Mouse (Mus musculus) 3134 (cell line): ENCODE data around the gene Gpr119.

ENCODE experiments used
- DNase-seq: peaks from one replicate; pipeline ENCODE4 v3.0.0-alpha.2; 2011; ENCODE audit warnings: low spot score; ENCODE audit not compliant: insufficient read length; ENCODE audit errors: extremely low read depth

Gpr119 gene

DNA sequence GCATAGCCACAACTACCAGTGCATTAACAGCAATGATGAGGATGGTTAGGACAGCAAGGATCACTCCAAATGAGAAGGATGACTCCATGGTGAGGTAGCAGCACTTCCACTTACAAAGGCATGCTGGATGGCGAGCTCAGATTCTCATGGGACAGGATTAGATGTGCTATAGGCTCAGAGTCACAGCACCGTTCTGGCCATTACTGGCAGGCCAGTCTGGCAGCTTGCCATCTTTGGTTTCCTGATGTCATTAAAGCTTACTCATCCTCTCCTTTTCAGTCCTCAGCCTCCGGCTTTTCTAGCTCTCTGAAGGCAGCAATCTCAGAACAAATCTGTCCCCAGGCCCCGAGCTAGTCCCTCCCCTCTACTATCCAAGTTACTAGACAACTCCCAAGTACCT, at the start of gene Gpr119:
Gene Gpr119 (minus strand): TSS at position 308 of the 400 bp plus-strand sequence.
- peak; percentile 23 for DNase-seq

DNA sequence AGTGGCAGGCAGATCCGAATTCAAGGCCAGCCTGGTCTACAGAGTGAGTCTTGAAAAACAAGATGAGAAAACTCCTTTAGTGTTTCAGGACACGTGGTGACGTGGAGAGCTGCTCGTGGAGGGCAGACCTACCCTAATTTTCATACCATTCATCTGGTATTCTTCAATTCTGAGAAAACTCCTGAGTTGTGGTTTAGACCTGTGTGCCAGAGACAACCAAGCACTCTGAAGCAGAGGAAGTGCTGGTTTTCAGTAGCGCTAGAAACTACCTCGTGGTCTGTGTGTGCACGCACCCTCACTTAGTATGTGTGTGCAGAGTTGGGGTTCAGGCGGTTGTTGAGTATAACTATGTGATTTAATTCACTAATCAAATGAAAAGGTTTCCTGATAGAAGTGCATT, 38.6 kb upstream of the Gpr119 start:
- DNase-seq: no peak

DNA sequence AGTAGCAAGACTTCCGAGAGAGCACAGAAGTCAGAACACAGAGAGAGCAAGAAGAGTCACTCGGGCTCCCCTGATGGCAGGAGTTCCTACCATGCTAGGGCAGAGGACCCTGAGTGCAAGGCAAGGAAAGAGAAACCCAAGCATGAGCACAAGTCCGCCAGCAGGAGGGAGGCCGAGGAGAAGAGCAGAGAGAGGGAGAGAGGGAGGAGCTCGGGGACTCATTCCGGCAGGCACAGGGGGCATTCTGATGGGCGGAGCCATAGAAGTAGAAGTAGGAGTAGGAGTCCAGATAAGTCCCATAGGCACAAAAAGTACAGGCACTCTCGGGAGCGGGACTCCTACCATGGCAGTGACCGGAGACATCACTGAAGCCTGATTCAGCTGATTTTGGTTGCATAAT, 35.4 kb upstream of the Gpr119 start:
- no peak for DNase-seq

DNA sequence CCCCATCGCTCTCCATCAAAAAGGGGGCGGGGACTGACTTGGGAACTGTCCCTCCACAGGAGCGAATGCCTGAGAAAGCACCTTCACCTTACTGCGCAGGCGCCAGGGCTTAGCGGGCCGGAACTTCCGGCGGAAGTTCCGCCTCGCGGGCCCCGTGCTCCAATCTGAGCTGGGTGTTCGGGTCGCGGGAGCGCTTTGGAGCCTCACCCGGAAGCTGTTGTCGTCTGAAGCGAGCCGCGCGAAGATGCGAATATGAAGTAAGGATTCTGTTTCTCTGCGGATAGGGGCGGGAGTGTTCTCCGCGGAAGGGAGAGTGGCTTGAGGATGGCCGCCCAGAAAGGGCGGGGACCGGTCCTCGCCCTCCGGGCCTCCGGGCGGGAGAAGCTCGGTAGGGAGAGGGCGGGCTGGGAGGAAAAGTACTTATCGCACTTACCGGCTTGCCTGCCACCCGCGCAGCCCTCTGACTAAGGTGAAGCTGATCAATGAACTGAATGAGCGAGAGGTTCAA, 20.6 kb upstream of the Gpr119 start, which contains the start of gene Rbmx2:
Gene Rbmx2 (plus strand): TSS at position 141 of the 508 bp plus-strand sequence.
- peak; percentile 95 for DNase-seq

DNA sequence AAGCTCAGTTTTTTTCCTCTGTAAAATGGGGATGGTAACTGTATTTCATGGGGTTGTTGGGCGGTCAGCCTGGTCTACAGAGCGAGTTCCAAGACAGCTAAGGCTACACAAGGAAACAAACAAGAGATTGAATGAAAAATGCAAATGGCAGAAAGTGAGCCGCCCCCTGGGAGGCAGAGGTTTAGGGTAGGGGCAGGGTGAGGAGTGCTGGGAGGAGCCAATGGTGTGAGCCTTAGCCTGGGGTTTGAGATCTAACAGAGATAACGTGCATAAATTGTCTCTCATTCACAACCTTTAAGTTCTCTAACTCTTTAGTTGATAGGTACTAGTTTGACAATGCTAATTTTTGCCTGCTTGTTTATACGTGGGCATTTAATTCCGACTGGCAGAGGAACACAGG, 20.2 kb upstream of the Gpr119 start:
- no peak for DNase-seq

DNA sequence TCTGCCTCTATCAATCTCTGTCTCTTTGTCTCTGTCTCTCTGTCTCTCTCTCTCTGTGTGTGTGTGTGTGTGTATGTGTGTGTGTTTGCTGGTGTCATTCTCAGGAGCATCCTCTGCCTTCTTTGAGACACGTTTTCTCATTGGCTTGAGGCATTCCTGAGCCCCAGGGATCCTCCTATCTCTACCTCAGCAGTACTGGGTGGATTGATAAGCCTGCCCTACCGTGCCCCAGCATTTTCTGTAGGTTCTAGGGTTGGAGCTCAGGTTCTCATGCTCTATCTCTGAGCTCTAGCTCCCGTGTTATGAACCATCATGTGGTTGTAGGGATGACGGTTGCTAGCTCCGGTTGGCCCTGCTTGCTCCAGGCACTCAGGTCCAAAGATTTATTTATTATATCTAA, 9.6 kb upstream of the Gpr119 start:
- no peak for DNase-seq

DNA sequence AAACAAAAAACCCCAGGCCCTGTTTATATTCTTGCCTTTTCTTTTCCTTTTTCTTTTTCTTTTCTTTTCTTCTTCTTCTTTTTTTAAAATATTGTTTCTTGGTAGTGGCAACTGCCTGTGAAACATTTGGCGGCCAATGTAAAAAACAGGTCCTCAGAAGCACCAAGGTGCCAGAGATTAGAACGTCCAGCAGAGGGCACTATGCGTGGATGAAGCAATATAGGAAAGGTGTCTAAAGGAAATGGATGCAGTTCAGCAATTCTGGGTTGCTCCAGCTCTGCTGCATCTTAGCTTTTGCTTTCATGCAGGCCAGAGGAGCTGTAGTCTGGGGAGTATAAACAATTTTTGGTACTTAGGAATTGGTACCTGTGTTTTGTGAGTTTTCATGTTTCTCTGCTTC, 9.2 kb upstream of the Gpr119 start:
- DNase-seq: no peak

DNA sequence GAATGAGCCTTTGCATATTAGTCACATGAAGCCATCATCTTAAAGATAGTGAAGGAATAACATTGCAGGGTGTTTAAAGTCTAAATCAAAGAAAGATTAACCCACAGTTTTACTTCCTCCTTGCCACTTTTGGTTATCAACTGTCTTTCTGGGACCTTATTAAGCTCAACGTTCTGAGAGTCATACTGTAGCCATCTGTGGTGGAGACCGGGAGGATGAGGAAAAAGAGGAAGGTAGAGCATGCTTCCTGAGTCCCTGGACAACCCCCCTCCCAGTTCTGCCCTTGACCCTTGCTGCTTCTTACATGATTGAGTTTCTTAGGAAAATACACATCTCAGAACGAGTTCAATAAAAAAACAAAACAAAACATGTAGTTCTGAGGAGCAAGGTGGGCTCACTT, 2.6 kb downstream of the Gpr119 start:
- DNase-seq: no peak

DNA sequence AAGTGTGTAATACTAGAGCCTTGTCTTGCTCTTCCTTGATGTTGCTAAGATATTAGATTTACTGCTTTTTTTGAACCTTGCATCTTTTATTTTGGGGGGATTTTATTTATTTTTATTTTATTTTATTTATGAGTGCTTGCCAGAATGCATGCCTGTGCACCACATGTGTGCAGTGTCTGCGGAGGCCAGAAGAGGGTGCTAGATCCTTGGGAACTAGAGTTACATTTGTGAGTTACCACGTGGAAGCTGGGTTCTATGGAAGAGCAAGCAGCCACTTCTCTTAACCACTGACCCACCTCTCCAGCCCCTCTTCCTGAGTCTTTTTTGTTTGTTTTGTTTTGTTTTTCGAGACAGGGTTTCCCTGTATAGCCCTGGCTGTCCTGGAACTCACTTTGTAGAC, 4.7 kb downstream of the Gpr119 start:
- DNase-seq: no peak

DNA sequence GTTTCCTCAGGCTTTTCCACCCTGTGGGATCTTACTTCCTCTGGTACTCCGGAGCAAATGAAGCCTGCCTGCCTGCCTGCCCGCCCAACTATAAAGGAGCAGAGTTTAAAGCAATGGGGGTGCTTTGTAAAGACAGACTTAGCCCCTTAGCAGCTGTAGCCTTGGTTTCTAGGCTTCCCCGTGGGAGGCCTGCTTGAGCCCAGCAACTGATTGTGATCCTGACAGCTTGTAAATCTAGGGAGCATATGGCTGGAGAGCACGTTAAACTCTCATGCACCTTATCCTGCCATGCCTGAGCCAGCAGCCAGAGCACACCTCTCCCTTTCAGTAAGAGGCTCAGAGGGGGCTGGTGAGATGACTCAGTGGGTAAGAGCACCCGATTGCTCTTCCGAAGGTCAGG, 7.5 kb downstream of the Gpr119 start:
- no peak for DNase-seq

DNA sequence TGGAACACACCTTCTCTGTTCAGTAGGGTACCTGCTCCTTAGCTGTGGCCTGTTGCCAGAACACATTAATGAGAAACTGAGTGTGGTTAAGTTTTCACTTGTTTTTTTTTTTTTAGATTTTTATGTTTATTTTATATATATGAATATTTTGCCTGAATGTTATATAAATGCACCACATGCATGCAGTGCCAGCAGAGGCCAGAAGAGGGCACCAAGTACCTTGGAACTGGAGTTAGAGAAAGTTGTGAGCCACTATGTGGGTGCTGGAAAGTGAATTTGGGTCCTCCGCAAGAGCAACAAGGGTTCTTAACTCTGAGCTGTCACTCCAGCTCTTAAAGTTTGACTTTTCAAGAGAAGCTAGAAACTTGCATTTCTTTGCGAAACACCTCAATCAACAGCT, 30.2 kb downstream of the Gpr119 start:
- DNase-seq: no peak

DNA sequence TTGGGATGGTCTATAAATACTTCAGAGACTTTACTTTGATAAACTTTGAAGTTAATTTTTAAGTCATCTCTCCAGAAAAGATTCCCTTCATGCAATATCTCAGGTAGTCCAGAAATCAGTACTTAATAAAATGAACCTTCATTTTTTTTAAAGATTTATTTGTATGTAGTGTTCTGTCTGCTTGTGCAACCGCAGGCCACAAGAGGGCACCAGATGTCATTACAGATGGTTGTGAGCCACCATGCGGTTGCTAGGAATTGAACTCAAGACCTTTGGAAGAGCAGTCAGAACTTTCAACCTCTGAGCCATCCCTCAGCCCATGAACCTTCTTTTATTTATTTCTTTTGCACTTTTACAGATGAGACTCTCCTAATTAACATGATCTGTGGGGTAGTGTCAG, 37.2 kb downstream of the Gpr119 start:
- DNase-seq: no peak

DNA sequence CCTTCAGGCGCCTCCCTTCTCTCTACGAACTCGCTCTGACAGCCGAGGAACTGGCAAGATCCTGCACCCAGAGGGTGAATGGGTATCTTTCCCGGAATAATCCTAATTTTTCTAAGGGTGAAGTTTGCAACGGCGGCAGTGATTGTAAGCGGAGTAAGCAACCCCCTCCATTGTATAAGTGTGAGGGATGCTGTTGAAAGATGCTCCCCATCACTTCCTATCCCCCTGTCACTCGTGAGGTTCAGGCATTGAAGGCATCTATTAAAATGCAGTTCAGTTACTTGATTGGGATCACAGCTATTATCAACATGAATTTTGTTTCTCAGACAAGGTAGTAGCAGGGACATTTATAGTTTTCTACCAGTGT, 50.2 kb downstream of the Gpr119 start:
- no peak for DNase-seq

DNA sequence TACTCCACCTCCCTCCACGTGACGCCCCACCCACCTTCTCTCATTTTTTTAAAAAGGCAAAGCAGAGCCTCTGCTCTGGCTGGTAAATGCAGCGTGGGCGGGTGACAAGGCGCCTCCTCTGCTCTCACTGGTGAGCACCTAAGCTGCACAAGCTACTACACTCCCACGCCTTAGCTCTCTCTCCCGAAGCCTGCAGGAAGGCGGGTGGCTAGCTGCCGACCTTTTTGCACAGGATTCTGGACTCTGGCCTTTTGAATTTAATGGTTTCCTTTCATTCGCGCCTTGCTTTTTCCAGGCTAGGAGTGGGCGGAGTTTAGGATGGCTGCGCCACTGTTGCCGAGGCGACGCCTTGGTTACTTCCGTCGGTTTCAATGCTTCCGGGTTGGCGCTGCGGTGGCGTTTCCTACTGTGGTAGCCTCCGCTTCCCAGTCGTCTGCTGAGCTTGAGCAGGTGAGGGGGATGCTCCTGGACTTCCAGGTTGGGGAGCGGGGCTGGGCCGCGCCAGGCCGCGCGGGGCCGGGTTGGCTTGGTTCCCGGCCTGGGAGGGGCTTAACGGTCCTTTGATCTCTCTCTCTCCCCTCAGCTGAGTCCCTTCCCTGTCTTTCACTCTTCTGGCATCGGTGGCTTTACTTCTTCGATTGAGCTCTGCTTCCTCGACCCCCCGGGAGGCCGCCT, 50.8 kb downstream of the Gpr119 start, which contains the start of gene Slc25a14:
Gene Slc25a14 (plus strand): TSS at position 35 of the 675 bp plus-strand sequence.
- peak; percentile 82 for DNase-seq

DNA sequence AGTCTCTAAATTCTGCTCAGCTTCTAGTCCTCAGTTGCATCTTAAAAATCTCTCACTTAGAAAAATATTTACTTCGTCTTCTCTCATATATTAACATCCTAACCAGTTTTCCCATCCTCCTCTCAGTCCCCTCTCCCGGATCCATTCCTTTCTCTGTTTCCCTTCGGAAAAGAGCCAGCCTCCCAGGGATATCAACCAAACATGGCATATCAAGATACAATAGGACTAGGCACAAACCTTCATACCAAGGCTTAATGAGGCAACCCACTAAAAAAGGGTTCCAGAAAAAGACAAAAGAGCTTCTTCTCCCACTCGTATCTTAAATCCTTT, 51.3 kb downstream of the Gpr119 start:
- no peak for DNase-seq
